Mouse (Mus musculus) gastrocnemius, adult 8-10 months (tissue): Measurements from ENCODE around the gene Tbc1d7. TPM values are rescaled to one million over a fixed set of nuclear protein-coding genes. Genes with fewer than 3 reads are reported as not detected.

ENCODE experiments used
- DNase-seq, 2 experiments: peaks; one replicate each; pipeline ENCODE4 v3.0.0; 2022; ENCODE audit warnings: low spot score in 2 of 2
- total RNA-seq, 4 experiments: library from RNA; stranded (reverse); gene quantifications; 2 replicates each; pipeline ENCODE4 v1.2.4; 2022

The Tbc1d7 gene
- 10 to 100 TPM; 22.8 to 26.1 (median 25.0) TPM for total RNA-seq

- DNase-seq, result peak; percentile 91 to 95
Observed at GRCm38 (mm10) chr13:43171020-43171710, at the start of gene Tbc1d7. TSS of gene Tbc1d7 (minus strand) at chr13:43171501.

GRCm38 (mm10) chr13:43220635-43221034, 49.3 kb upstream of the Tbc1d7 start:
- DNase-seq, result no peak

- no peak for DNase-seq
Observed at GRCm38 (mm10) chr13:43218764-43219163, 47.5 kb upstream of the Tbc1d7 start.

- no peak for DNase-seq
Observed at GRCm38 (mm10) chr13:43218284-43218683, 47.0 kb upstream of the Tbc1d7 start.

GRCm38 (mm10) chr13:43217686-43218085, 46.4 kb upstream of the Tbc1d7 start:
- no peak for DNase-seq

GRCm38 (mm10) chr13:43217059-43217458, 45.8 kb upstream of the Tbc1d7 start:
- DNase-seq, result no peak

- DNase-seq, result no peak
Observed at GRCm38 (mm10) chr13:43215994-43216706, 44.8 kb upstream of the Tbc1d7 start.

GRCm38 (mm10) chr13:43215144-43215993, 44.1 kb upstream of the Tbc1d7 start:
- no peak for DNase-seq

- peak in 1 of 2 experiments; percentile 30 for DNase-seq
Observed at GRCm38 (mm10) chr13:43212338-43212737, 41.0 kb upstream of the Tbc1d7 start.

GRCm38 (mm10) chr13:43210956-43211355, 39.7 kb upstream of the Tbc1d7 start:
- DNase-seq, result no peak

GRCm38 (mm10) chr13:43209560-43209959, 38.3 kb upstream of the Tbc1d7 start:
- DNase-seq, result no peak

- DNase-seq, result no peak
Observed at GRCm38 (mm10) chr13:43208914-43209439, 37.7 kb upstream of the Tbc1d7 start.

GRCm38 (mm10) chr13:43206118-43206683, 34.9 kb upstream of the Tbc1d7 start:
- DNase-seq, result no peak

GRCm38 (mm10) chr13:43203641-43204040, 32.3 kb upstream of the Tbc1d7 start:
- no peak for DNase-seq

- DNase-seq, result peak in 1 of 2 experiments; percentile 26
Observed at GRCm38 (mm10) chr13:43203234-43203633, 31.9 kb upstream of the Tbc1d7 start.

- no peak for DNase-seq
Observed at GRCm38 (mm10) chr13:43202351-43202750, 31.1 kb upstream of the Tbc1d7 start.

- peak in 1 of 2 experiments; percentile 22 for DNase-seq
Observed at GRCm38 (mm10) chr13:43201033-43201432, 29.7 kb upstream of the Tbc1d7 start.

- no peak for DNase-seq
Observed at GRCm38 (mm10) chr13:43200473-43200872, 29.2 kb upstream of the Tbc1d7 start.

GRCm38 (mm10) chr13:43199749-43200148, 28.4 kb upstream of the Tbc1d7 start:
- peak in 1 of 2 experiments; percentile 21 for DNase-seq

- DNase-seq, result no peak
Observed at GRCm38 (mm10) chr13:43199282-43199681, 28.0 kb upstream of the Tbc1d7 start.

- DNase-seq, result no peak
Observed at GRCm38 (mm10) chr13:43197187-43197586, 25.9 kb upstream of the Tbc1d7 start.
